Comparison of ENCODE assay signal across 26 mouse cellular contexts in genomic region chr3:81030311-81030710, GRCm38 (mm10). TPM values are rescaled to one million over a fixed set of nuclear protein-coding genes. Genes with fewer than 3 reads are reported as not detected.
DNase-seq lines count a peak whose midpoint lies in the region; ATAC-seq and TF ChIP-seq lines count a peak whose summit lies in the region.
"Had no signal": no experiment of that assay in that cellular context is flagged by ENCODE, and none has a peak within 500 bp of the region (broad histone marks: within the 10 kb centered on the region; RNA-seq: fewer than 3 reads in every experiment).

No protein-coding gene starts in this region.

- H3K9ac ChIP-seq in lung, postnatal 0 days (replicated peaks; ENCODE audit: low read depth) = no peak overlapping the region
- H3K9ac ChIP-seq: embryonic facial prominence, embryonic 13.5 days; forebrain, postnatal 0 days; hindbrain, embryonic 12.5 days; hindbrain, embryonic 15.5 days had no signal

- WGBS in lung, postnatal 0 days = 81% methylated on average over 2 of the region's 2 CpGs

- no peak overlapping the region for H3K27ac ChIP-seq in lung, postnatal 0 days (ENCODE audit: low read length)
- H3K27ac ChIP-seq: embryonic facial prominence, embryonic 10.5 days; embryonic facial prominence, embryonic 13.5 days; hindbrain, embryonic 12.5 days; hindbrain, embryonic 15.5 days had no signal

- no peak for TF ChIP-seq EP300 in lung, postnatal 0 days (IDR thresholded peaks at IDR 0.05)

- DNase-seq in 3T3-L1 (ENCODE audit: low read depth, low spot score) = peak; percentile 90
- peak; percentile 77 for DNase-seq in NIH3T3 (ENCODE audit: low read depth)
- DNase-seq in fibroblast of lung, adult 2 months (ENCODE audit: low read depth) = peak; percentile 60
- no peak for DNase-seq in lung, postnatal 0 days (ENCODE audit: low spot score)
- no peak for DNase-seq in spleen, postnatal 4 days (ENCODE audit: low spot score in 2 of 2)
- DNase-seq in heart, adult 9 months (ENCODE audit: low spot score in 2 of 2) = no peak
- DNase-seq: adrenal gland, adult 2 months; adrenal gland, postnatal 14 days; cerebellum, adult 11 months; cerebellum, adult 8-10 months; cerebellum, postnatal 10 days; cerebellum, postnatal 36 days; embryo, embryonic 11 days; forebrain, postnatal 0 days; gastrocnemius, postnatal 25 days; heart, adult 18-20 months had no signal

- no peaks in the 10 kb centered on the region for H3K27me3 ChIP-seq in lung, postnatal 0 days (replicated peaks; ENCODE audit: insufficient read depth, low read length)
- H3K27me3 ChIP-seq: CH12.LX; embryonic facial prominence, embryonic 13.5 days; hindbrain, embryonic 12.5 days; hindbrain, embryonic 15.5 days had no signal

- no peak for TF ChIP-seq CTCF in lung, postnatal 0 days (IDR thresholded peaks at IDR 0.05)

- no peaks in the 10 kb centered on the region for H3K4me1 ChIP-seq in lung, postnatal 0 days (ENCODE audit: insufficient read depth, low read depth, low read length)
- H3K4me1 ChIP-seq: hindbrain, embryonic 12.5 days; hindbrain, embryonic 15.5 days had no signal

- H3K9me3 ChIP-seq in lung, postnatal 0 days (ENCODE audit: low read length) = no peaks in the 10 kb centered on the region
- H3K9me3 ChIP-seq: embryonic facial prominence, embryonic 10.5 days; embryonic facial prominence, embryonic 13.5 days; G1E; hindbrain, embryonic 12.5 days; hindbrain, embryonic 15.5 days had no signal

- no peaks in the 10 kb centered on the region for H3K36me3 ChIP-seq in lung, postnatal 0 days (ENCODE audit: insufficient read depth, low read length)
- H3K36me3 ChIP-seq: embryonic facial prominence, embryonic 10.5 days; embryonic facial prominence, embryonic 13.5 days; G1E; hindbrain, embryonic 12.5 days; hindbrain, embryonic 15.5 days had no signal

- no peak for ATAC-seq in activated CD4-positive, CD25-positive, alpha-beta regulatory T cell, adult 4 months
- ATAC-seq in lung, postnatal 0 days = no peak
- ATAC-seq: forebrain, embryonic 14.5 days; forebrain, postnatal 0 days; intestine, postnatal 0 days had no signal

- H3K4me2 ChIP-seq in lung, postnatal 0 days (replicated peaks; ENCODE audit: low read depth, low read length) = no peak overlapping the region
- H3K4me2 ChIP-seq: embryonic facial prominence, embryonic 13.5 days; heart, embryonic 11.5 days; hindbrain, embryonic 12.5 days; hindbrain, embryonic 15.5 days had no signal

- H3K4me3 ChIP-seq in lung, postnatal 0 days (ENCODE audit: low read depth, low read length) = no peak overlapping the region
- H3K4me3 ChIP-seq: embryonic facial prominence, embryonic 10.5 days; embryonic facial prominence, embryonic 13.5 days; hindbrain, embryonic 12.5 days; hindbrain, embryonic 15.5 days had no signal

RNA-seq across cellular contexts. Expression of gene Pdgfc, which starts 5.9 kb away (rescaled TPM):
- polyA plus RNA-seq in activated CD4-positive, CD25-positive, alpha-beta regulatory T cell, adult 4 months (2017; shearing (Covaris generic)) = not detected
- 2.2 and 2.3 TPM in 2 replicates for polyA plus RNA-seq in lung, postnatal 0 days (2015; fragmentation: Nextera tagmentation; extraction: Ambion mirVana)
- polyA plus RNA-seq: G1E had no signal

Comparison
In these comparisons a context has a peak if more than half of its experiments do, and no peak if none do; other contexts are left out.
1. DNase-seq: peak in 3T3-L1 (single experiment), NIH3T3 (single experiment) and fibroblast of lung, adult 2 months (single experiment); none in lung, postnatal 0 days (single experiment), spleen, postnatal 4 days (0 of 2) and heart, adult 9 months (0 of 2).